Mouse (Mus musculus): ENCODE measurements around the gene Unc5cl.

Unc5cl gene

GRCm38 (mm10) chr17:48431054-48431453 is 23.6 kb upstream of the Unc5cl start:
- in situ Hi-C loops (cut with MboI; ENCODE audit: low sequenced_read_pairs) = no loop called here

GRCm38 (mm10) chr17:48432158-48432980 is 22.3 kb upstream of the Unc5cl start, which contains the start of gene Apobec2:
Gene Apobec2 (minus strand): TSS chr17:48432930.
- in situ Hi-C loops (cut with MboI; ENCODE audit: low sequenced_read_pairs) = no loop called here

- in situ Hi-C loops (cut with MboI; ENCODE audit: low sequenced_read_pairs) = no loop called here
Observed at GRCm38 (mm10) chr17:48433006-48433655, 21.6 kb upstream of the Unc5cl start.

- in situ Hi-C loops (cut with MboI; ENCODE audit: low sequenced_read_pairs) = no loop called here
Observed at GRCm38 (mm10) chr17:48433689-48434330, 20.9 kb upstream of the Unc5cl start.

- in situ Hi-C loops (cut with MboI; ENCODE audit: low sequenced_read_pairs) = no loop called here
Observed at GRCm38 (mm10) chr17:48434479-48434878, 20.2 kb upstream of the Unc5cl start.

GRCm38 (mm10) chr17:48436487-48436886 is 18.2 kb upstream of the Unc5cl start:
- in situ Hi-C loops (cut with MboI; ENCODE audit: low sequenced_read_pairs) = no loop called here

GRCm38 (mm10) chr17:48437421-48437911 is 17.2 kb upstream of the Unc5cl start:
- in situ Hi-C loops (cut with MboI; ENCODE audit: low sequenced_read_pairs) = no loop called here

GRCm38 (mm10) chr17:48442745-48443457 is 11.8 kb upstream of the Unc5cl start:
- in situ Hi-C loops (cut with MboI; ENCODE audit: low sequenced_read_pairs) = no loop called here

GRCm38 (mm10) chr17:48443542-48444145 is 11.1 kb upstream of the Unc5cl start:
- in situ Hi-C loops (cut with MboI; ENCODE audit: low sequenced_read_pairs) = no loop called here

- in situ Hi-C loops (cut with MboI; ENCODE audit: low sequenced_read_pairs) = no loop called here
Observed at GRCm38 (mm10) chr17:48447675-48448074, 7.0 kb upstream of the Unc5cl start.

GRCm38 (mm10) chr17:48450666-48451352 is 3.9 kb upstream of the Unc5cl start:
- in situ Hi-C loops (cut with MboI; ENCODE audit: low sequenced_read_pairs) = no loop called here

GRCm38 (mm10) chr17:48451353-48451675 is 3.4 kb upstream of the Unc5cl start, which contains the start of gene Tspo2:
Gene Tspo2 (minus strand): TSS chr17:48451522.
- in situ Hi-C loops (cut with MboI; ENCODE audit: low sequenced_read_pairs) = no loop called here

GRCm38 (mm10) chr17:48451753-48452444 is 2.8 kb upstream of the Unc5cl start:
- in situ Hi-C loops (cut with MboI; ENCODE audit: low sequenced_read_pairs) = no loop called here

- in situ Hi-C loops (cut with MboI; ENCODE audit: low sequenced_read_pairs) = no loop called here
Observed at GRCm38 (mm10) chr17:48453489-48453888, 1.2 kb upstream of the Unc5cl start.

- in situ Hi-C loops (cut with MboI; ENCODE audit: low sequenced_read_pairs) = no loop called here
Observed at GRCm38 (mm10) chr17:48454190-48454589, 511 bp upstream of the Unc5cl start.

- in situ Hi-C loops (cut with MboI; ENCODE audit: low sequenced_read_pairs) = no loop called here
Observed at GRCm38 (mm10) chr17:48455955-48456354, 1.3 kb downstream of the Unc5cl start.

GRCm38 (mm10) chr17:48457971-48458653 is 3.4 kb downstream of the Unc5cl start:
- in situ Hi-C loops (cut with MboI; ENCODE audit: low sequenced_read_pairs) = no loop called here

GRCm38 (mm10) chr17:48462096-48462495 is 7.4 kb downstream of the Unc5cl start:
- in situ Hi-C loops (cut with MboI; ENCODE audit: low sequenced_read_pairs) = no loop called here

- in situ Hi-C loops (cut with MboI; ENCODE audit: low sequenced_read_pairs) = no loop called here
Observed at GRCm38 (mm10) chr17:48463391-48463790, 8.7 kb downstream of the Unc5cl start.

Measured in CH12F3 (cell line).